Mouse (Mus musculus) fibroblast of lung, adult 2 months (primary cell): Measurements from ENCODE around the gene Pm20d1.

Experiments used
- DNase-seq: peaks from one replicate; pipeline ENCODE4 v3.0.0-alpha.2; 2011; ENCODE audit warnings: low read depth

Pm20d1 gene

DNA sequence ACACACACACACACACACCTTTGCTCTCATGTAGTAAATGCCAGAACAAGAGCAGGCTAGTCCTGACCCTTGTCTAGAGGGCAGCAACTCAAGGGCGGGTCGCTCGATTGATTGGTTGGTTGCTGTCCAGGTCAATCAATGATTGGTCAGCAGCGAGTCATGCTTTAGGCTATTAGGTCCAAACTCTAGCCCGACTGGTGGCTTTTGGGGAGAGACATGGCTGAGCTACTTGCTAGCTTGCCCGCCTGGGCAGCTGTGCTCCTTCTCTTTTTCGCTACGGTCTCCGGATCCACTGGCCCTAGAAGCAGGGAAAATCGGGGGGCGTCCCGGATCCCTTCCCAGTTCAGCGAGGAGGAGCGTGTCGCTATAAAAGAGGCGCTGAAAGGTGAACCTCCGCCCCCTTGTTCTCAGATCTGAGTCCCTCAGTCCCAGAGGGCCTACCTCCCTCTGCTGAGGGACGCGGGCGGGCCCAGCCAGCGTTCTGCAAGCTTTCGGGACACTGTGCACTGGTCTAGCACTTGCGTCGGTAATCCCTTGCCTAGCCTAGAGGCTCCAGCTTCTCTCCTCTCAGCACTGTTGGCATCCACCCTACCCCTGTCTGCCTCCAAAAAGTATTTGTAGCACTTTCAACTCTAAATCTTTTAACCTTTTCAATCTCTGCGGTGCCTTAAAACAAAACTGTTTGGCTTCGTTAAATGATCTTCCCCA, at the start of gene Pm20d1:
Pm20d1 (plus strand) TSS at position 180 of the 708 bp plus-strand sequence.
- no peak for DNase-seq

DNA sequence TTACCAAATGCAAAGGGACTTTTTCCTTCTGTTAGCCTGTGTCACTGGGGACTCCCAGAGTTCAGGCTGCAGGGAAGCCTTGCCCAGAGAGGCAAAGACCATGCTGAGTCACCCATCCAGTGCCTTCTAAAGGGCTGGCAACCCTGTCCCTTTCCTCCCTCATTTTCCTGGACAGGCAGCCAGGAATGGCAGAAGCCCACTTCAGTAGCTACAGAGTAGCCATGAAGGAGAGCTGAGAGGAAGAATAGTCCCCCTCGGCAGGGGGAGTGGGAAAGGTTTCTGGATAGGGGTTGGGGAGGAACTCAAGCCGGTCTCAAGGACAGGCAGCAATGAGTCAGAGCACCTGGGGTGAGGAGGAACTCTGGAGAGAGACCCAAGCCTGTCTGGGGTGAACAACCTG, 49.4 kb upstream of the Pm20d1 start:
- no peak for DNase-seq

- no peak for DNase-seq
Observed at GRCm38 (mm10) chr1:131748636-131749035, 48.5 kb upstream of the Pm20d1 start.

DNA sequence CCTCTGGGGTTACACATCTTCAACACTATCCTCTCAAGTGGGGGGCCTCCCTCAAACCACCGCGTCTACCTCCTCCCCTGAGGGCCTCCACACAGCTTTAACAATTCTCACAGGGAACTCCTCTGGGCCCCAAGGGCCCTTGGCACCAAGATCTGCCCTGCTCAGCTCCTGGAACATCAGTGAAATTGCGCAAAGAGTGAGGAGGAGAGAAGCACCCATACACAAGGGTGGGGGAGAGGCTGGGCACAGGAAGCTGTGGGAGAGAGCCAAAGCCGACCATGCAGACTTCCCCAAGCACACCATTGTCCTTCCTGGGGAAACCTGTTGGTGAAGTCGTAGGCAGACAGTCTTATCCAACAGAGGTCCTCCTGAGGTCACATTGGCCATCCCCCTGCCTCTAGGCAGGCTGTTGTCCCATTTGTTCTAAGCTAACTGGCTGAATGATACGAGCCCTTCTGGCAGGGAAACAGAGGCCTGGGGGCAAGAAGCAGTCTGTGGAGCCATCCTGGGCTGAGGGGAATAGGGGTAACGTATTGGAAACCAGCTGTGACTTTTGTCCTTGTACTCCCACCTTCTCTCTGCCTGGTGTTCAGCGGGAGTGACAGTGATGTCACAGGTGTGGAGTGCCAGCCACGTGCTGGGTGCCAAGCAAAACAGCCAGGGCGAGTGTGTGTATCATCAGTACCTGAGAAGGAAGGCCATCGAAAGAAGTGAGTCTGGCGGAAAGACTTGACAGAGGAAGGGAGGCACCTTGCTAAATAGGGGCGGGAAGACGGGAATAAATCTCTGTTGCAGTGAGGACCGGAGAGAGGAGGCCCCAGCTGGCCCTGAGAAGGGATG, 47.3 kb upstream of the Pm20d1 start:
- DNase-seq = no peak

GRCm38 (mm10) chr1:131751181-131751890, 45.8 kb upstream of the Pm20d1 start:
- no peak for DNase-seq

DNA sequence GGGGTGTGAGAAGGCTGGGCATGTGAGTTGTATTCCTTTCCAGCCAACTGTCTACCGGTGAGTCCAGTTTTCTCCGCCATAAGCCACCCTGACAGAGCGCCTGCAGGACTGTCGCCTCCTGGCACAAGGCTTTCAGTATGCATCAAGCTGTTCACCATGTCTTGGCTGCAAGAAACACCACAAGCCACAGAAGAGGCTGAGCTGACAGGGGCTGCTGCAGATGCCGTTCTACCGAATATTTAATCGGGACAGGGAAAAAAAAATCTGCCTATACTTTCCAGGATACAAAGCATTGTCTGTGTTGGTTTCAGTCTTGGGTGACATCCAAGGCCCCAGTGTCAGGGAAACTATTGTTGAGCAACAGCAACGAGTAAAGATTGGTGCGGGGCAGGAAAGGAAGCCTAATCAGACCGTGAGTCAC, 45.3 kb upstream of the Pm20d1 start:
- DNase-seq = peak; percentile 61

- DNase-seq = no peak
Observed at GRCm38 (mm10) chr1:131754212-131754829, 42.9 kb upstream of the Pm20d1 start.

- no peak for DNase-seq
Observed at GRCm38 (mm10) chr1:131754916-131755315, 42.3 kb upstream of the Pm20d1 start.

DNA sequence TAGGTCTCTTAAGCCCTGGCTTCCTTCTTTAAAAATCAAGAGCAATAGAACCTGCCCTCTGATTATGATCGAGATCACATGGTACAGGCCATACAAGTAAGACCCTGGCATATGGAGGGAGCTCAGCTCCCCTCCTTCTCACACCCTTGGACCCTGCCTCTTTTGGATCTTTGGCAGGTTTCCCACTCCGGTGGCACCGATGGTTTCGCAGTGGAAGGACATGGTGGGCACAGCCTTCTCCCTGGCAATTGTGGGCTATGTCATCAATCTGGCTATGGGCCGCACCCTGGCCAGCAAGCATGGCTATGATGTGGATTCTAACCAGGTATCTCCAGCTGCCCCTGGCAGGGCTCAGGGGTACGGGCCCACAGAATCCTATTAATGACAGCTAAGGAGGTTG, 40.0 kb upstream of the Pm20d1 start:
- DNase-seq = no peak

DNA sequence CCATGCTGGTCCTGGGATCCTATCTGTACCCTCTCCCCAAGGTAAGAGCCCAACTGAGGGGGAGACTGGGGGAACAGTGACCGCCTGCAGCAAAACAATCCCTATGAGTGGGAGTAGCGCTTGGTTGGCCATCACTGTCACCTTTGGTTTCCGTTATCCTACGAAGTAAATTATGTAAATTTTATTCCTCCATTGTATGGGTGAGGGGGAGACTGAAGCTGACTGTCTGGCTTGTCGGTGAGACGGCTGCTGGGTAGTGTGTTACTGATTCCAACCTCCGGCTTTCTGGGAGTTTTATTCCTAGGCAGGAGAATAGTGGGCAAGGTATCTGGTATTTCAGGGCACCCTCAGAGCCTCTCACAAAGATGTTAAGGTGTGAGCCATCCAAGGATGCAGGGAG, 38.4 kb upstream of the Pm20d1 start:
- no peak for DNase-seq

GRCm38 (mm10) chr1:131759667-131760427, 37.3 kb upstream of the Pm20d1 start:
- DNase-seq = no peak

GRCm38 (mm10) chr1:131760428-131760820, 36.8 kb upstream of the Pm20d1 start:
- no peak for DNase-seq

GRCm38 (mm10) chr1:131761079-131761831, 35.9 kb upstream of the Pm20d1 start:
- no peak for DNase-seq

GRCm38 (mm10) chr1:131763683-131764082, 33.5 kb upstream of the Pm20d1 start:
- DNase-seq = no peak

GRCm38 (mm10) chr1:131764581-131765338, 32.4 kb upstream of the Pm20d1 start:
- DNase-seq = no peak

DNA sequence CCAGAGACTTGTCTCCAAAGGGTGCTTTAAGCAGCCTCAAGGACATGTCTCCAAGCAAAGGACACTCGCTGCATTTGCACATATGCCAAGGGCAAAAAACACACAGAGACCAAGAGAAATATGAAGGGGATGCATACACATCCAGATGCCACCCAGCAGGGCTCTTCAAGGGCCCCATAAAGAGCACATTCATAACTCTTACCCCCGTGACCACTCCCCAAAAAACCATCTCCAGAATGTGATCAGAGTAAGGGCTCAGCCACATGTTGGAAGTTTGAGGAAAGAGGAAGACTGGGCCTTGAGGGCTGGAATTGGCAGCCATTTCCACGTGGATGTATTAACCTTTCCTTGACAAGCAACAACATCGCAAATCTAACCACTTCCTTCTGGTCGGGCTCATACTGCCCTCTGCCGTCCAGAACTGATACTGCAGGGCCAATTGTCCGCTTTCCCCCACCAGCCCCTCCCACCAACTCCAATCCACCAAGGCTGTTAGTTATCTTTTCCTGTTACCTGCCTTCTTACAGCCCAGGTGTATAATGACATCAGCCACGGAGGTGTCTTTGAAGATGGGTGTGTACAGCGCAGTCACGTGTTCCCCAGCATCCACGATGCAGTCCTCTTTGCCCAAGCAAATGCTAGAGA, 31.7 kb upstream of the Pm20d1 start:
- peak; percentile 46 for DNase-seq

DNA sequence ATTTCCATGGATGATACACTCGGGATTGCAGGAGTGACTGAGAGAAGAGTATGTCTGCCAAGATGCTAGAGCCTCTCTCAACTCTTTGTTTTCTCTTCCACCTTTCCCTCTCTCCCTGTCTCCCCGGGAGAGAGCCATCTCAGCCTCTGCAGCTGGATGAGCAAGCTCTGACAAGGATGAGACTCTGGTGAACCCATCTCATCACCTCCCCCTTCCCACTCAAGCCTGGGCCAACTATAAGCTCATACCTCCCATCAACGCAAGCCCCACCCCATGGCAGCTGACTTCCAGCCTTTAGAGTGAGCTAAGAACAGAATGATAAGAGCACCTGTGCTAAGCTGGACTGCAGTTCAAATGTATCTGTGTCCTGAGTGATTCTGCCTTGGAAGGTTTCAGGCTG, 27.9 kb upstream of the Pm20d1 start:
- DNase-seq = no peak

DNA sequence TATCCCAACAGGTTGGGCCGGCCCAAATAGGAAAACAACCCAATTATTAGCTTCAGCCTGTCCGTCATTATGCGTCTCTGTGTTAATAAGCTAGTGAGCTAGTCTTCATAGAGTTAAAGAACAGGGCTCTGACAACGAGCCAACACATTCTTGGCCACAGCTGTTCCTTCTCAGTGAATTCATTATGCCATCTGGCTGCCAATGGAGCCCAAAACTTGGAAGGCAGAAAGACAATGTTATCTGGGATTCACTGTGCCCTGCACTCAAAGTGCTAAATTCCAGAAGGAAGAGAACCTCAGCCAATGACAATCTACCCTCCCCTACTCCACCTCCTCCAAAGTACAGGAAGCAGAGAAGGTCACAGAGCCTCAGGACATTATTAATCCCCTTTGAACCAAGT, 26.5 kb upstream of the Pm20d1 start:
- DNase-seq = no peak

DNA sequence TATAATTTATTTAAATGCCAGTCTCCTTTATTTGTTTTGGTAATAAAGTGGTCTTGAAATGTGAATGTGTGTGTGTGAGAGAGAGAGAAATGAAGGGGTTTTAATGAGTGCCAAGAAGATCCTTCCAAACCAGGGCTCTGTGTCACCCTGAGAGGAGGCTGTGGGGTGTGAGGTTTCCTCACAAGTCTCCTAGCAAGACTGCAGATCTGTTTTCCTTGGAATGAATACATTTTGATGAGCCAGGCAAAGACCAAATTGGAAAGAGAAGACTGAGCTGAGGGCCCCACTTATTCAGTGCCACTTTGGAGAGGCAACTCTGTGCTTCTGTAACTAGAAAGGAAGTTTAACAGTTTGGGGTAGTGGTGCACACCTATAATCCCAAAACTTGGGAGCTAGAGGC, 25.7 kb upstream of the Pm20d1 start:
- no peak for DNase-seq

- DNase-seq = no peak
Observed at GRCm38 (mm10) chr1:131794591-131794990, 2.6 kb upstream of the Pm20d1 start.
